Mouse (Mus musculus) hindbrain, postnatal 0 days (tissue): Measurements from ENCODE around the gene Anks1b. TPM values are rescaled to one million over a fixed set of nuclear protein-coding genes. Genes with fewer than 3 reads are reported as not detected.

ENCODE experiments used
- ATAC-seq: fragments of 200-750 bp; cut with Nextera tagmentation; 2 replicates; pipeline ENCODE4 v1.8.0; 2017; ENCODE audit warnings: mild to moderate bottlenecking, moderate TSS enrichment, moderate library complexity
- DNase-seq: peaks from one replicate; pipeline ENCODE4 v3.0.0-alpha.2; 2015; ENCODE audit warnings: low spot score
- H3K27ac ChIP-seq: fragments of 300-500 bp; sonication (generic); 2 replicates; pipeline ENCODE4 v1.5.1; 2014; ENCODE audit warnings: mild to moderate bottlenecking
- H3K27me3 ChIP-seq: fragments of 300-500 bp; sonication (generic); 2 replicates; pipeline ENCODE4 v1.6.1; 2014; ENCODE audit warnings: low read length, mixed read lengths; ENCODE audit not compliant: insufficient read depth
- H3K36me3 ChIP-seq: fragments of 300-500 bp; sonication (generic); 2 replicates; pipeline ENCODE4 v1.6.1; 2014; ENCODE audit warnings: low read length, mixed read lengths; ENCODE audit not compliant: insufficient read depth
- H3K4me1 ChIP-seq: fragments of 300-500 bp; sonication (generic); 2 replicates; pipeline ENCODE4 v1.6.1; 2014; ENCODE audit warnings: antibody characterized with exemption, low read length, mixed read lengths; ENCODE audit not compliant: insufficient read depth
- H3K4me2 ChIP-seq: fragments of 300-500 bp; sonication (generic); 2 replicates; pipeline ENCODE4 v1.6.1; 2014; ENCODE audit warnings: low read depth, mild to moderate bottlenecking, low read length, moderate library complexity, mixed read lengths
- H3K4me3 ChIP-seq: fragments of 300-500 bp; sonication (generic); 2 replicates; pipeline ENCODE4 v1.5.1; 2014; ENCODE audit warnings: low read length
- H3K9ac ChIP-seq: fragments of 300-500 bp; sonication (generic); replicated peaks from 2 replicates; pipeline ENCODE4 v1.6.1; 2014; ENCODE audit warnings: mild to moderate bottlenecking, low read length, moderate library complexity, mixed read lengths
- H3K9me3 ChIP-seq: fragments of 300-500 bp; sonication (generic); 2 replicates; pipeline ENCODE4 v1.6.1; 2016; ENCODE audit warnings: low read length, mixed read lengths
- CTCF ChIP-seq: IDR thresholded peaks from 2 replicates; pipeline ENCODE4 v1.5.1; 2016; ENCODE audit warnings: antibody characterized with exemption, control low read depth, low read depth
- WGBS: fragments of 180-500 bp; shearing (Covaris S2); extraction: QIAGEN DNeasy Blood & Tissue Kit; methylation state at CpG from one replicate; pipeline ENCODE4 v1.1.7; 2014; 5-methylcytosine and 5-hydroxymethylcytosine counted together
- polyA plus RNA-seq: library from polyadenylated mRNA; unstranded; fragments of >200 nt; fragmentation: Nextera tagmentation; extraction: Ambion mirVana; gene quantifications from 2 replicates; pipeline ENCODE4 v1.2.1, GENCODE M21; 2015
- total RNA-seq: library from RNA; depleted of rRNA; stranded (reverse); fragments of >200 nt; gene quantifications from 2 replicates; pipeline ENCODE4 v1.2.3, GENCODE M21; 2014; rRNA removed

The Anks1b gene
- 125 and 156 TPM in 2 replicates for total RNA-seq
- polyA plus RNA-seq, result 98.9 and 104 TPM in 2 replicates

GRCm38 (mm10) chr10:89873146-89873950 is at the start of gene Anks1b:
Gene Anks1b (plus strand): TSS chr10:89873509.
- 0 out of 2 replicates have a peak, but pooled peaks have one; percentile 9 for TF ChIP-seq CTCF
- peak within 1 kb of the TSS; percentile 94 for H3K27ac ChIP-seq
- WGBS, result under 1% methylated on average over 44 of the region's 48 CpGs
- DNase-seq, result peak; percentile 79
- H3K4me1 ChIP-seq, result no peaks in the 10 kb centered on the region
- peak within 1 kb of the TSS; percentile 62 for H3K4me3 ChIP-seq
- no peaks in the 10 kb centered on the region for H3K27me3 ChIP-seq
- peak; percentile 82 for ATAC-seq
- no peaks in the 10 kb centered on the region for H3K36me3 ChIP-seq
- H3K9me3 ChIP-seq, result no peaks in the 10 kb centered on the region
- peak within 1 kb of the TSS; percentile 81 for H3K9ac ChIP-seq
- peak within 1 kb of the TSS; percentile 57 for H3K4me2 ChIP-seq

- peak; percentile 57 for TF ChIP-seq CTCF
- H3K27ac ChIP-seq, result no peak overlapping the region
- H3K4me2 ChIP-seq, result no peak overlapping the region
- WGBS, result 38% methylated on average over 2 of the region's 2 CpGs
- H3K9ac ChIP-seq, result no peak overlapping the region
- no peaks in the 10 kb centered on the region for H3K27me3 ChIP-seq
- no peaks in the 10 kb centered on the region for H3K4me1 ChIP-seq
- no peaks in the 10 kb centered on the region for H3K9me3 ChIP-seq
- no peaks in the 10 kb centered on the region for H3K36me3 ChIP-seq
- peak; percentile 55; the same call in 1 of the 2 replicates for ATAC-seq
- H3K4me3 ChIP-seq, result no peak overlapping the region
- DNase-seq, result peak; percentile 40
These were observed 49.4 kb upstream of the Anks1b start for GRCm38 (mm10) chr10:89823906-89824305.

- ATAC-seq, result peak; percentile 66; the same call in 1 of the 2 replicates
- Histone ChIP-seq H3K9me3 (no peaks in the 10 kb centered on the region), H3K36me3 (no peaks in the 10 kb centered on the region), H3K4me2 (no peak overlapping the region), H3K4me1 (no peaks in the 10 kb centered on the region), H3K9ac (no peak overlapping the region), H3K4me3 (no peak overlapping the region), H3K27ac (no peak overlapping the region), H3K27me3 (no peaks in the 10 kb centered on the region)
- no peak for TF ChIP-seq CTCF
- DNase-seq, result peak; percentile 65
- 49% methylated on average over 3 of the region's 3 CpGs for WGBS
These were observed 46.4 kb upstream of the Anks1b start for GRCm38 (mm10) chr10:89826896-89827295.

- no peak for DNase-seq
- peak; percentile 43; the same call in 1 of the 2 replicates for ATAC-seq
- H3K4me1 ChIP-seq, result no peaks in the 10 kb centered on the region
- H3K36me3 ChIP-seq, result no peaks in the 10 kb centered on the region
- H3K4me3 ChIP-seq, result no peak overlapping the region
- H3K4me2 ChIP-seq, result no peak overlapping the region
- H3K27me3 ChIP-seq, result no peaks in the 10 kb centered on the region
- no peaks in the 10 kb centered on the region for H3K9me3 ChIP-seq
- 72% methylated on average over 4 of the region's 4 CpGs for WGBS
- no peak overlapping the region for H3K27ac ChIP-seq
- H3K9ac ChIP-seq, result no peak overlapping the region
- no peak for TF ChIP-seq CTCF
These were observed 41.0 kb upstream of the Anks1b start for GRCm38 (mm10) chr10:89832334-89832733.

GRCm38 (mm10) chr10:89833166-89833565 is 40.1 kb upstream of the Anks1b start:
- H3K4me1 ChIP-seq, result no peaks in the 10 kb centered on the region
- no peaks in the 10 kb centered on the region for H3K36me3 ChIP-seq
- no peak for DNase-seq
- no peak overlapping the region for H3K4me3 ChIP-seq
- 79% methylated on average over 10 of the region's 10 CpGs for WGBS
- no peak overlapping the region for H3K9ac ChIP-seq
- H3K4me2 ChIP-seq, result no peak overlapping the region
- ATAC-seq, result no peak
- H3K9me3 ChIP-seq, result no peaks in the 10 kb centered on the region
- no peak for TF ChIP-seq CTCF
- no peaks in the 10 kb centered on the region for H3K27me3 ChIP-seq
- H3K27ac ChIP-seq, result no peak overlapping the region

- no peak for ATAC-seq
- no peaks in the 10 kb centered on the region for H3K9me3 ChIP-seq
- no peaks in the 10 kb centered on the region for H3K4me1 ChIP-seq
- H3K4me2 ChIP-seq, result no peak overlapping the region
- whole genome bisulfite sequencing, result 39% methylated on average over 3 of the region's 3 CpGs
- no peaks in the 10 kb centered on the region for H3K27me3 ChIP-seq
- TF ChIP-seq CTCF, result peak; percentile 54
- H3K27ac ChIP-seq, result no peak overlapping the region
- H3K4me3 ChIP-seq, result no peak overlapping the region
- H3K9ac ChIP-seq, result no peak overlapping the region
- H3K36me3 ChIP-seq, result no peaks in the 10 kb centered on the region
- no peak for DNase-seq
These were observed 35.8 kb upstream of the Anks1b start for GRCm38 (mm10) chr10:89837476-89837875.

GRCm38 (mm10) chr10:89838834-89839233 is 34.5 kb upstream of the Anks1b start:
- Histone ChIP-seq H3K9ac (no peak overlapping the region), H3K36me3 (no peaks in the 10 kb centered on the region), H3K27ac (no peak overlapping the region), H3K27me3 (no peaks in the 10 kb centered on the region), H3K4me2 (no peak overlapping the region), H3K9me3 (no peaks in the 10 kb centered on the region), H3K4me1 (no peaks in the 10 kb centered on the region), H3K4me3 (no peak overlapping the region)
- ATAC-seq (no peak), DNase-seq (no peak)
- 83% methylated on average over 3 of the region's 3 CpGs for WGBS
- TF ChIP-seq CTCF, result no peak
